Mouse (Mus musculus): ENCODE data around the gene Bcat1.

The Bcat1 gene

GRCm38 (mm10) chr6:145002094-145002936 is 73.7 kb downstream of the Bcat1 start:
- DNase-seq = no peak

- DNase-seq = no peak
These were observed 74.5 kb downstream of the Bcat1 start for GRCm38 (mm10) chr6:145001493-145001892.

GRCm38 (mm10) chr6:144997229-144997628 is 78.8 kb downstream of the Bcat1 start:
- no peak for DNase-seq

- DNase-seq = no peak
These were observed 83.9 kb downstream of the Bcat1 start for GRCm38 (mm10) chr6:144992111-144992510.

GRCm38 (mm10) chr6:144989193-144989592 is 86.8 kb downstream of the Bcat1 start:
- no peak for DNase-seq

- DNase-seq = no peak
These were observed 88.3 kb downstream of the Bcat1 start for GRCm38 (mm10) chr6:144987676-144988075.

- no peak for DNase-seq
These were observed 88.8 kb downstream of the Bcat1 start for GRCm38 (mm10) chr6:144987216-144987615.

GRCm38 (mm10) chr6:144984221-144984620 is 91.8 kb downstream of the Bcat1 start:
- DNase-seq = no peak

- DNase-seq = no peak
These were observed 93.9 kb downstream of the Bcat1 start for GRCm38 (mm10) chr6:144982093-144982492.

GRCm38 (mm10) chr6:144972351-144972750 is 103.6 kb downstream of the Bcat1 start:
- DNase-seq = no peak

GRCm38 (mm10) chr6:144970900-144971299 is 105.1 kb downstream of the Bcat1 start:
- DNase-seq = no peak

- DNase-seq = no peak
These were observed 108.4 kb downstream of the Bcat1 start for GRCm38 (mm10) chr6:144967536-144967935.

- no peak for DNase-seq
These were observed 111.8 kb downstream of the Bcat1 start for GRCm38 (mm10) chr6:144964205-144964604.

- DNase-seq = no peak
These were observed 112.8 kb downstream of the Bcat1 start for GRCm38 (mm10) chr6:144963156-144963555.

- DNase-seq = no peak
These were observed 114.0 kb downstream of the Bcat1 start for GRCm38 (mm10) chr6:144962013-144962354.

GRCm38 (mm10) chr6:144961253-144962012 is 114.6 kb downstream of the Bcat1 start:
- DNase-seq = no peak

GRCm38 (mm10) chr6:144955887-144956547 is 120.0 kb downstream of the Bcat1 start:
- no peak for DNase-seq

GRCm38 (mm10) chr6:144952885-144953284 is 123.1 kb downstream of the Bcat1 start:
- DNase-seq = no peak

- DNase-seq = no peak
These were observed 131.3 kb downstream of the Bcat1 start for GRCm38 (mm10) chr6:144944435-144945365.

Data from kidney, adult 8-10 months (tissue).